Mouse (Mus musculus): ENCODE data around the gene Kcnk6.

GRCm38 (mm10) chr7:29214236-29214635, 18.1 kb downstream of the Kcnk6 start:
- TF ChIP-seq CTCF (IDR thresholded peaks at IDR 0.05; ENCODE audit: low read depth, low read length), result no peak
- TF ChIP-seq POLR2A (IDR thresholded peaks at IDR 0.05; ENCODE audit: extremely low read depth, insufficient read depth, low read length), result no peak
